Mouse (Mus musculus) megakaryocyte, adult 5-6 weeks (primary cell): ENCODE results near the gene Clic5. TPM values are rescaled to one million over a fixed set of nuclear protein-coding genes. Genes with fewer than 3 reads are reported as not detected.

Experiments
- ATAC-seq: 2 replicates; pipeline ENCODE4 v1.8.0; 2016; ENCODE audit warnings: mild to moderate bottlenecking, inconsistent platforms; ENCODE audit not compliant: poor library complexity, severe bottlenecking
- total RNA-seq, 2 experiments: library from RNA; stranded (forward) in 1 of 2; stranded (reverse) in 1 of 2; fragments of 153-499, 151-499 nt in 1 of 2; fragments of 221-1000, 200-1000 nt in 1 of 2; gene quantifications; 2 replicates each; pipeline versions ENCODE4 v1.2.3 to v1.2.4; 2015 to 2017

The Clic5 gene
- total RNA-seq, 2 experiments from 2014 or later: 0.09 to 0.15 TPM

GRCm38 (mm10) chr17:44190246-44190645, 1.9 kb downstream of the Clic5 start:
- no peak for ATAC-seq

DNA sequence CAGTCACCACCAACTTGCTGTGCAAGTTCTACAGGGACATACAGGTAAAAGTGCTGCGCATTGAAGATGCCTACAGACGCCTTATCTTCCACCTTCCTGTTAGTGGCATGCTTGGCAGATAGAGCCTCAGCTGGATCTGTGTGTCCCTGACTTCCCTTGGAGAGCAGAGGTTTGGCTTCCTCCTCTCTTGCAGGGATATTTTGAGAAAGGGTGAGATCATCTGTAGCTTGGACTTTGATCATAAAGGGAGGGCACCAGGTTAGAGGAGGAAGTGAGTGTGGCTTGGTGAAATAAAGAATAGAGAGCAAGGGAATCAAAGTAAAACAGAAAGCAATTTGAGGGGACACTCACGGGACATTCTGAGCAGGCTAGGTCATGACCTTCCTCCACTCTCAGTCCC, 4.6 kb downstream of the Clic5 start:
- no peak for ATAC-seq

GRCm38 (mm10) chr17:44199158-44199557, 10.8 kb downstream of the Clic5 start:
- ATAC-seq: no peak

- ATAC-seq: no peak
Observed at GRCm38 (mm10) chr17:44202952-44203351, 14.6 kb downstream of the Clic5 start.

- ATAC-seq: no peak
Observed at GRCm38 (mm10) chr17:44204787-44205186, 16.4 kb downstream of the Clic5 start.

- no peak for ATAC-seq
Observed at GRCm38 (mm10) chr17:44205562-44205961, 17.2 kb downstream of the Clic5 start.

GRCm38 (mm10) chr17:44208900-44209299, 20.5 kb downstream of the Clic5 start:
- ATAC-seq: no peak

DNA sequence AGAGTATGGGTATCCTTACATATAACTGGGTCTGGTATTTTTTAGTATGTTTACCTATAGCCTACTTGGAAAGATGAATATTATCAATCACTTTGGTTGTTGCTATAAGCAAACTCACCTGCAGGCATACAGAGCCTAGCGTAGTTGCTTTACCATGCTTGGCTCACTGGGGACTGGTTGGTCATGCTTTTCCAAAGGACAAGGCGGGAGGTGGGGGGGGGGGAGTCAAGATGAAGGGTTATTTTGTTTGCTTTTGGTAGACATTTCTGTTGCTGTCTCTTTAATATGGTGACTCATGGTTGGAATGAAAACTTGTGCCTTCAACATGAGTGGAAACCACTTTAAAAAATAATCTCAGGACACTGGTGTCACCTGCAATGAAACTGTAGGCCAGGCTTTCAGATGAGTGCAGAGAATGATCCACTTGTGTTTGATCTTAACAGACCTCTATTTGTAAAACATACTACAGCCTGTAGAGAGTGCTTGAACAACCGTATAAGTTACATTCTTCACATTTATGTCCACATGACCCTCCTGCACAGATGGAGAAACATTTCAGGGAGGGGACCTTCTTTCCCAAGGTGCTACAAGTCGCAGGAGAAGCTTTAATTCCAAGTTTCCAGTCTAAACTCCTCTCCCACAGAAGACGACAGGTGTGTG, 24.7 kb downstream of the Clic5 start:
- ATAC-seq: no peak

DNA sequence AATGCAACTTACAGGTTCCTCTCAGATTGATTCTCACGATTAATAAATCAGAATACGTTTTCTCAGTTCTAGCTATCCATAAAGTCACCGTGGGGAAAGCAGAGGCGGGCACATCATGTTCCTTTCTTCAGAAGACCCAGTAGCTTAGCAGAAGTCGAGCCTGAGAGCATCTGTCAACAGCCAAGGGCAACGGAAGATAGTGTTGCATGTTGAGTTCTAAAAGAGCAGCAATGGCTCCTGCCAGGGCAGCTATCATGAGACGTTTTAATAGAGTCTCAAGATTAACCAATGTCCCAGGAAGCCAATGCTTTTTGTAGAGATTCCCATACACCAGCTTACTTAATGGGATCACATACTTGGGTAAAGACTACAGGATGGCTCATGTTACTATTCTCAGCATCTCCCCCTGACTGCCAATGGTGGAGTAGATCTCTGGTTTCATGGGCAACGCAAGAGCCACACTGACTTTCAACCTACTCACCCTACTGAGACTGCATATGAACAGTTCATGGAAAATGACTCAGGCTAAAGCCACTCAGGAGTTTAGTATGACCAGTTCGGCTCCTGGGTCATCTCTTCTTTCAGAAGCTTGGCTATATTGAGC, 26.9 kb downstream of the Clic5 start:
- ATAC-seq: no peak

DNA sequence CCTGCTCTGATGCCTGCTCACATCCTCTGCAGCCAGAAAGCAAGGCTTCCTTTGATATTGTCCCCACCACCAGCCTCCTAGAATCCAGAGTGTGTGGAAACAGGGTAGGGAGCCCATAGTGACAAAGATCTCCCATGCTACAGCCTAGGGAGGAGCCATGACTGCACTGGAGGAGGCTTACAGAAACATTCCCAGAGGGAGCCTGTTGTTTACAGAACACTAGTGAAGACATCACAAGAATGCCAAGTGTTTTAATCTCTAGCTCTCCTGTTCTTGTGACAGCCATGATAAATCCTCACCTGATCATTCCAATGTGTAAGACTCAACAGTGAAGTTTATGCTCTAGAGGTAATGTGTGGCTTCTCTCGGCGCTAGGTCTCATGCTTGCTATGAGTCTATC, 28.8 kb downstream of the Clic5 start:
- no peak for ATAC-seq

DNA sequence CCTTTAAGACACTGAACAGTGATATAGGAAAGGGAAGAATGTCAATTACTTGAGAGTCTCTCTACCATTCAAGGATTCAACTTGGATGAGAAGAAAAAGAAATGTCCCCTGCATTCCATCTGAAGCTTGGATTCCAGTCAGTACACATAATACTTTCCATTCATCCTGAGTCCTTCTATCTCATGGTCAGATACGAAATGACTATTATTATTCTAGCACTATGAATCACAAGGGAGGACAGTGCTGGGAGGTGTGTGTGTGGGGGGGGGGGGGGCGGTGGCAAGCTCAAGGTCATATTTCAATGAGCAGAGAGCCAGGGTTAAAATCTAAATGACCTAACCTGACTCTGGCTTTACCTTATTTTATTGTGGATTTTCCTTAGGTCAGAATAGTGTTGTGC, 31.6 kb downstream of the Clic5 start:
- ATAC-seq: no peak

GRCm38 (mm10) chr17:44228428-44228827, 40.0 kb downstream of the Clic5 start:
- ATAC-seq: no peak

- ATAC-seq: no peak
Observed at GRCm38 (mm10) chr17:44230083-44230482, 41.7 kb downstream of the Clic5 start.

DNA sequence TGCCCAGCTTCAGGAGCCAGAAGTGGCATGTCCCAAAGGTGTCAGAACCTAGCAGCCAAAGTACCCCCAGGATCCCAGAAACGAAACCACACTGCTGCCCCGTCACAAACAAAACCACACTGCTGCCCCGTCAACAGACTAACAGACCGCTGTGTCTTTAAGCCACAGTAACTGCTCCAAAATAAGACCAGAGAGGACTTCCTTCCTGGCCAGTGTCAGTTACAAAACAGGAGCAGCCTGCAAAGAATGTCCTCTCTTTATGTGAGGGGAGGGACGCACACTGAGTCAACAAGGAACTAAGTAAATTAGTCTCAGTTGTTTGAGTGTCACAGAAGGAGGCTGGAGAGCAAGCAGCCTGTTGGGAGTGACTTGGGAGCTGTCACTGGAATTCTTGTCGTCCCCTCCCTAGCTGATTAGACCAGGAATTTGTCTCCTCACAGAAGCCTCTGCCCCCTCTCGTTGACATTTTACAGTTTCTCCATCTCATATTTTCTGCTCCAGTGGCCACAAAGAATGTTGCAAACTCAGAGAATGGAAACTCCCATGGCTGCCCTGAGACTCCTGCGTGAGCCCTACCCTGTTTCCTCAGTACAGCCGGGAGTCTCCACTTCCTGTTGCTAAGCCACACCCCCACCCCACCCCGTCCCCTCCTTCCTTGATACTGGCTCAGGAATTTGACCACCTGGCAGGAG, 50.8 kb downstream of the Clic5 start:
- peak; percentile 85 for ATAC-seq

GRCm38 (mm10) chr17:44240742-44241141, 52.4 kb downstream of the Clic5 start:
- no peak for ATAC-seq

GRCm38 (mm10) chr17:44244096-44244495, 55.7 kb downstream of the Clic5 start:
- no peak for ATAC-seq

DNA sequence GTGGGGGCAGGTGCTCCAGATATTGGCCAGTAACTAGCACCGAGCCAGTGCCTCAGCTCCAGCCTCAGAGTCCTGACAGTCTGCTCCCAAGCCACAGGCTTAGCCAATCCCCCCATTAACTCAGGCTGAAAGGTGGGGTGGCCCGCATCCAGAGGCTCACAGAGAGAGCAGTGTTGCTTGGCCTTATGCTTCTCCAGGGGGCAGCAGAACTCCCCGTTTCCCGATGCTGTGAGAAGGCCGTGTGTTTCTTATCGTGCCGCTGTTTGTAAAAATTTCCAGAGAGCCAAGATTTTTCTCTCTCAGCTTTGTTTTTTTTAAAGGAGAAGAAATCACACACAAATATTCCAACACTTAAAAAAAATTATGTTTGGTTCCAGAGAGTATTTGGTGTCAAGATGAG, 56.2 kb downstream of the Clic5 start:
- ATAC-seq: no peak

DNA sequence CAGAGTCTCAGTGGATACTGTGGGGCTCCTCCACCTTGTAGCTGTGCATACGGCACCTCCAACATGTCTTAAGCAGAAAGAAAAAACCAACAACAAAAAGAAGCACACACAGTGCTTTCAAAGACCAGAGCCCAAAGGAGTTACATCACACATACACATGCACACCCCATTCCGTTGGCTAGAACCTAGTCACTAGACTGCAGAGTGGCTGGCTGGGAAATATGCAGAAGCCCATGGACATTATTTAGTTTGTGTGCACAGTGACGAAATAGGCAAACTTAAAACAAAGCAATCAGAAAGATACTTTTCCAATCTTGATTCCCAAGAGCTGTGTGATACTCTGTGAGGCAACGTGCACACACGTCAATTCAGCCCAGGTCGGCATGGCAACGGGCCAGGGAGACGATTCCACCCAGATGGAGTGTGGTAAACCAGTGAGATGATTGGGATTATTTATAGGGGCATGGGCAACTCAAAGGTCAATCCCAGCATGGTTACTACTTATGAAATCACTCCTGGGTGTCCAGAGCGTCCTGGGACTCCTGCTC, 57.8 kb downstream of the Clic5 start:
- no peak for ATAC-seq

DNA sequence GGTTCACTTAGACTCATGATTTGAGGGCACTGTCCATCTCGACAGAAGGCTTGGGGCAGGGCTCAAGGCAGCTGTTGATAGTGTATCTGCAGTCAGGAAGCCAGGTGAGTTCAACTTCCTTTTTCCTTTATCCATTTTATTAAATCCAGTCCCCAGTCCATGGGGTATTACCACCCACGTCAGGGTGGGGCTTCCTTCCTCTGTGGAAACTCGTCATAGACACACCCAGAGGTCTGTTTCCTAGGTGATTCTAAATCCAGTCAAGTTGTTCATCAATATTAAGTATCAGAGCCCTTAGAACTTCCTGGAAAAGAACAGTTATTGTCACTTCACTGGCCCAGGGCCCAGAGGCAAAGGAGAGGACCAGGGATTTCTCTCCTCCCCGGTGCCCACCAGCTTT, 61.2 kb downstream of the Clic5 start:
- no peak for ATAC-seq

- peak; percentile 55 for ATAC-seq
Observed at GRCm38 (mm10) chr17:44252653-44253052, 64.3 kb downstream of the Clic5 start.

DNA sequence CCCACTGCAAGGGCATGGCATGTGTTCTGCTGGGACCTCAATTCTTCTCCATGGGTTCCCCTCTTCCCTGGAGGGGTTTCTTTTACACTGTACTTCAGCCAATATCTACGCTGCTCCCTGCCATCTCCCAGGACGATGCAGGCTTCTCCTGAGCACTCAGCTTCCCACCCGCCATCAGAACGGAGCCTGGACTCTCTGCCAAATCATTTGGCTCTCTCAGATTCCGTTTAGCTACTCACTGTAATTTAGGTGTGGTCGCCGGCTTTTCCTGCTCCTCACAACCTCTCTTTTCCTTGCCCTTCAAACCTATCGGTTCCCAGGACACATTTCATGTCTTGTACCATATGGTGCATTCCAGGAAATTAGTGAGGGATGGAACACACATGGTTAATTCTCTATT, 66.3 kb downstream of the Clic5 start:
- no peak for ATAC-seq

- ATAC-seq: peak; percentile 95
Observed at GRCm38 (mm10) chr17:44256583-44256982, 68.2 kb downstream of the Clic5 start.
